Mouse (Mus musculus) G1E (cell line): ENCODE measurements at regions not wholly inside any gene's neighbourhood (a gene's known extent, or its start where the extent isn't known, plus 50 kb on each side); places are given as distances from the start of the nearest gene placed in this dataset.

ENCODE experiments used
- ATAC-seq: 2 replicates; pipeline ENCODE4 v1.8.0; 2016; ENCODE audit warnings: mild to moderate bottlenecking; ENCODE audit not compliant: insufficient number of reproducible peaks, poor library complexity, low FRiP score, severe bottlenecking; ENCODE audit errors: extremely low read depth
- DNase-seq: peaks from one replicate; pipeline ENCODE4 v3.0.0; 2012; ENCODE audit warnings: low spot score
- H3K27me3 ChIP-seq: 2 replicates; pipeline ENCODE4 v1.6.1; 2012; ENCODE audit warnings: mild to moderate bottlenecking, low read length, inconsistent platforms; ENCODE audit not compliant: insufficient read depth
- H3K36me3 ChIP-seq: replicated peaks from 2 replicates; pipeline ENCODE3; 2012; ENCODE audit warnings: mild to moderate bottlenecking, inconsistent platforms
- H3K4me1 ChIP-seq: 2 replicates; pipeline ENCODE4 v1.6.1; 2012; ENCODE audit warnings: low read depth, low read length, inconsistent platforms, mixed read lengths; ENCODE audit not compliant: insufficient read depth
- H3K4me3 ChIP-seq: 2 replicates; pipeline ENCODE4 v1.5.1; 2012; ENCODE audit warnings: low read depth, mild to moderate bottlenecking, inconsistent platforms, low read length, moderate library complexity, mixed read lengths
- H3K9me3 ChIP-seq: replicated peaks from 2 replicates; pipeline ENCODE4 v1.6.1; 2012; ENCODE audit warnings: inconsistent platforms
- CTCF ChIP-seq: IDR thresholded peaks from 2 replicates; pipeline ENCODE4 v1.5.1; 2012; ENCODE audit warnings: low read depth, low read length, inconsistent platforms, mixed read lengths
- GATA1 ChIP-seq: IDR thresholded peaks from 2 replicates; pipeline ENCODE4 v1.6.1; 2012; ENCODE audit warnings: borderline replicate concordance, low read length, inconsistent platforms, mixed read lengths
- GATA2 ChIP-seq: IDR thresholded peaks from 2 replicates; pipeline ENCODE4 v1.6.1; 2012; ENCODE audit warnings: low read depth, low read length, inconsistent platforms, borderline replicate concordance
- POLR2AphosphoS5 ChIP-seq: IDR thresholded peaks from 2 replicates; pipeline ENCODE4 v1.6.1; 2012; ENCODE audit warnings: low read depth, low read length, inconsistent platforms; ENCODE audit not compliant: insufficient replicate concordance
- TAL1 ChIP-seq: conservative IDR thresholded peaks from 2 replicates; pipeline ENCODE4 v1.6.1; 2012; ENCODE audit warnings: low read depth, low read length, inconsistent platforms, mixed read lengths

- Histone ChIP-seq H3K9me3 (no peaks in the 10 kb centered on the region), H3K4me3 (no peak overlapping the region), H3K4me1 (peaks cover 3% of the 10 kb centered on the region; the same call in 1 of the 2 replicates), H3K36me3 (no peaks in the 10 kb centered on the region), H3K27me3 (peaks cover 28% of the 10 kb centered on the region)
- DNase-seq, result no peak
- no peak for ATAC-seq
- TF ChIP-seq CTCF (no peak), POLR2AphosphoS5 (no peak), TAL1 (no peak), GATA2 (no peak), GATA1 (no peak)
These were observed 192.6 kb downstream of the Sp3 start for GRCm38 (mm10) chr2:72787616-72788015.

- Histone ChIP-seq H3K4me3 (no peak overlapping the region), H3K9me3 (no peaks in the 10 kb centered on the region), H3K36me3 (no peaks in the 10 kb centered on the region), H3K27me3 (peaks cover 31% of the 10 kb centered on the region), H3K4me1 (no peaks in the 10 kb centered on the region; the same call in 1 of the 2 replicates)
- ATAC-seq (no peak), DNase-seq (no peak)
- TF ChIP-seq TAL1, result no peak
- TF ChIP-seq POLR2AphosphoS5, result no peak
- TF ChIP-seq CTCF, result no peak
- no peak for TF ChIP-seq GATA1
- TF ChIP-seq GATA2, result no peak
These were observed 188.8 kb downstream of the Sp3 start for GRCm38 (mm10) chr2:72791496-72791895.

GRCm38 (mm10) chr2:72793424-72793823 is 186.8 kb downstream of the Sp3 start:
- ATAC-seq, result no peak
- Histone ChIP-seq H3K9me3 (no peaks in the 10 kb centered on the region), H3K4me3 (no peak overlapping the region), H3K36me3 (no peaks in the 10 kb centered on the region), H3K4me1 (no peaks in the 10 kb centered on the region; the same call in 1 of the 2 replicates), H3K27me3 (peaks cover 30% of the 10 kb centered on the region)
- DNase-seq, result no peak
- no peak for TF ChIP-seq TAL1
- no peak for TF ChIP-seq GATA2
- no peak for TF ChIP-seq GATA1
- no peak for TF ChIP-seq CTCF
- TF ChIP-seq POLR2AphosphoS5, result no peak

GRCm38 (mm10) chr2:72794501-72794900 is 185.7 kb downstream of the Sp3 start:
- TF ChIP-seq CTCF (no peak), GATA2 (no peak), GATA1 (no peak), POLR2AphosphoS5 (no peak), TAL1 (no peak)
- Histone ChIP-seq H3K9me3 (no peaks in the 10 kb centered on the region), H3K36me3 (no peaks in the 10 kb centered on the region), H3K4me3 (no peak overlapping the region), H3K27me3 (peaks cover 29% of the 10 kb centered on the region), H3K4me1 (no peaks in the 10 kb centered on the region; the same call in 1 of the 2 replicates)
- no peak for DNase-seq
- ATAC-seq, result no peak

- no peak overlapping the region for H3K4me3 ChIP-seq
- ATAC-seq, result no peak
These were observed 183.1 kb downstream of the Sp3 start for GRCm38 (mm10) chr2:72797002-72797718.

GRCm38 (mm10) chr2:72800696-72801095 is 179.6 kb downstream of the Sp3 start:
- Histone ChIP-seq H3K9me3 (peaks cover 10% of the 10 kb centered on the region), H3K4me3 (no peak overlapping the region), H3K27me3 (peaks cover 17% of the 10 kb centered on the region; the same call in 1 of the 2 replicates), H3K4me1 (peaks cover 6% of the 10 kb centered on the region), H3K36me3 (no peaks in the 10 kb centered on the region)
- DNase-seq (no peak), ATAC-seq (no peak)
- TF ChIP-seq POLR2AphosphoS5, result no peak
- TF ChIP-seq GATA1, result no peak
- TF ChIP-seq GATA2, result no peak

More at GRCm38 (mm10) chr2:72797002-72797718, 183.1 kb downstream of the Sp3 start:
- Histone ChIP-seq H3K27me3 (peaks cover 25% of the 10 kb centered on the region), H3K4me1 (peaks cover 6% of the 10 kb centered on the region), H3K36me3 (no peaks in the 10 kb centered on the region), H3K9me3 (peaks cover 4% of the 10 kb centered on the region)
- DNase-seq, result no peak
- TF ChIP-seq GATA1 (no peak), POLR2AphosphoS5 (no peak), TAL1 (no peak), GATA2 (no peak), CTCF (no peak)
